ENCODE assay signal across 1 mouse cellular context in genomic region chr6:134434866-134435390, GRCm38 (mm10).
A peak's percentile ranks its signal among the peaks of the same experiment; 100 is the strongest.
TF ChIP-seq lines count a peak whose summit lies in the region.

No protein-coding gene starts in this region.

TF ChIP-seq in MEL, 35 proteins besides CTCF, POLR2A, EP300 and RAD21 (continued from another document):
- TF ChIP-seq MEF2A (IDR thresholded peaks at IDR 0.05; ENCODE audit: extremely low read depth, insufficient replicate concordance, low read depth, low read length, poor library complexity, severe bottlenecking) (0 out of 2 replicates have a peak, but pooled peaks have one; percentile 58), MAFK (IDR thresholded peaks at IDR 0.05; ENCODE audit: borderline replicate concordance, low read depth, low read length) (no peak; the same call in 1 of the 2 replicates), ELF1 (IDR thresholded peaks at IDR 0.05; ENCODE audit: low read depth, low read length) (no peak), MAZ (IDR thresholded peaks at IDR 0.05; ENCODE audit: low read depth, low read length) (peak; percentile 65), ZKSCAN1 (IDR thresholded peaks at IDR 0.05; ENCODE audit: low read depth, low read length) (no peak)
TF ChIP-seq in MEL: peak in this region for 15.
